Mouse (Mus musculus) liver, embryonic 12.5 days (tissue): Measurements from ENCODE around the gene Mlx. TPM values are rescaled to one million over a fixed set of nuclear protein-coding genes. Genes with fewer than 3 reads are reported as not detected.

ENCODE experiments used
- ATAC-seq: fragments of 200-750 bp; cut with Nextera tagmentation; 2 replicates; pipeline ENCODE4 v1.8.0; 2017; ENCODE audit warnings: moderate number of reproducible peaks, mild to moderate bottlenecking, moderate library complexity
- H3K27ac ChIP-seq: fragments of 300-500 bp; sonication (generic); 2 replicates; pipeline ENCODE4 v1.5.1; 2016; ENCODE audit warnings: mild to moderate bottlenecking
- H3K27me3 ChIP-seq: fragments of 300-500 bp; sonication (generic); replicated peaks from 2 replicates; pipeline ENCODE4 v1.6.1; 2016; ENCODE audit warnings: mild to moderate bottlenecking, moderate library complexity
- H3K36me3 ChIP-seq: fragments of 300-500 bp; sonication (generic); 2 replicates; pipeline ENCODE4 v1.6.1; 2016; ENCODE audit warnings: mild to moderate bottlenecking, moderate library complexity
- H3K4me1 ChIP-seq: fragments of 300-500 bp; sonication (generic); 2 replicates; pipeline ENCODE4 v1.6.1; 2016
- H3K4me2 ChIP-seq: fragments of 300-500 bp; sonication (generic); 2 replicates; pipeline ENCODE4 v1.6.1; 2016; ENCODE audit warnings: mild to moderate bottlenecking, moderate library complexity
- H3K4me3 ChIP-seq: fragments of 300-500 bp; sonication (generic); 2 replicates; pipeline ENCODE4 v1.5.1; 2016; ENCODE audit warnings: mild to moderate bottlenecking, moderate library complexity
- H3K9ac ChIP-seq: fragments of 300-500 bp; sonication (generic); 2 replicates; pipeline ENCODE4 v1.6.1; 2016; ENCODE audit warnings: mild to moderate bottlenecking, moderate library complexity
- H3K9me3 ChIP-seq: fragments of 300-500 bp; sonication (generic); replicated peaks from 2 replicates; pipeline ENCODE4 v1.6.1; 2016; ENCODE audit warnings: mild to moderate bottlenecking, moderate library complexity
- WGBS: fragments of 180-500 bp; shearing (Covaris S2); methylation state at CpG from one replicate; pipeline ENCODE4 v1.1.7; 2016; ENCODE audit not compliant: insufficient replicate concordance; 5-methylcytosine and 5-hydroxymethylcytosine counted together
- polyA plus RNA-seq: library from polyadenylated mRNA; unstranded; fragments of >200 nt; fragmentation: Nextera tagmentation; extraction: Ambion mirVana; gene quantifications from 2 replicates; pipeline ENCODE4 v1.2.1, GENCODE M21; 2016

The Mlx gene
- polyA plus RNA-seq: 34.9 and 35.7 TPM in 2 replicates

GRCm38 (mm10) chr11:101086756-101087681 lies at the start of gene Mlx:
Gene Mlx (plus strand): TSS chr11:101087277.
- Histone ChIP-seq H3K9ac (peak within 1 kb of the TSS; percentile 86), H3K4me1 (peaks cover 57% of the 10 kb centered on the region), H3K9me3 (no peaks in the 10 kb centered on the region), H3K4me3 (peak within 1 kb of the TSS; percentile 80), H3K27me3 (no peaks in the 10 kb centered on the region), H3K4me2 (peak within 1 kb of the TSS; percentile 94), H3K27ac (peak within 1 kb of the TSS; percentile 83), H3K36me3 (peaks cover 54% of the 10 kb centered on the region)
- ATAC-seq: peak; percentile 80
- WGBS: 5% methylated on average over 52 of the region's 52 CpGs

GRCm38 (mm10) chr11:101037795-101038194 lies 49.3 kb upstream of the Mlx start:
- Histone ChIP-seq H3K27me3 (no peaks in the 10 kb centered on the region), H3K36me3 (peaks cover 100% of the 10 kb centered on the region), H3K27ac (no peak overlapping the region), H3K4me1 (no peaks in the 10 kb centered on the region), H3K9ac (no peak overlapping the region), H3K9me3 (no peaks in the 10 kb centered on the region), H3K4me2 (no peak overlapping the region), H3K4me3 (no peak overlapping the region)
- 81% methylated on average over 10 of the region's 10 CpGs for WGBS
- no peak for ATAC-seq

GRCm38 (mm10) chr11:101045826-101046225 lies 41.3 kb upstream of the Mlx start:
- H3K4me2 ChIP-seq: no peak overlapping the region
- no peak overlapping the region for H3K4me3 ChIP-seq
- H3K9me3 ChIP-seq: no peaks in the 10 kb centered on the region
- H3K9ac ChIP-seq: no peak overlapping the region
- no peaks in the 10 kb centered on the region for H3K27me3 ChIP-seq
- H3K4me1 ChIP-seq: peaks cover 12% of the 10 kb centered on the region; the same call in 1 of the 2 replicates
- 84% methylated on average over 4 of the region's 4 CpGs for WGBS
- no peak overlapping the region; the same call in 1 of the 2 replicates for H3K27ac ChIP-seq
- peaks cover 100% of the 10 kb centered on the region for H3K36me3 ChIP-seq
- no peak for ATAC-seq

GRCm38 (mm10) chr11:101046440-101046839 lies 40.6 kb upstream of the Mlx start:
- Histone ChIP-seq H3K4me1 (peaks cover 12% of the 10 kb centered on the region; the same call in 1 of the 2 replicates), H3K9me3 (no peaks in the 10 kb centered on the region), H3K27me3 (no peaks in the 10 kb centered on the region), H3K27ac (no peak overlapping the region), H3K9ac (no peak overlapping the region), H3K4me2 (no peak overlapping the region), H3K36me3 (peaks cover 100% of the 10 kb centered on the region), H3K4me3 (no peak overlapping the region)
- ATAC-seq: no peak
- 44% methylated on average over 9 of the region's 9 CpGs for WGBS

- H3K27ac ChIP-seq: no peak overlapping the region
- no peak for ATAC-seq
- peaks cover 12% of the 10 kb centered on the region; the same call in 1 of the 2 replicates for H3K4me1 ChIP-seq
- WGBS: 46% methylated on average over 3 of the region's 3 CpGs
- H3K4me2 ChIP-seq: no peak overlapping the region
- H3K36me3 ChIP-seq: peaks cover 100% of the 10 kb centered on the region
- no peaks in the 10 kb centered on the region for H3K9me3 ChIP-seq
- H3K9ac ChIP-seq: no peak overlapping the region
- no peaks in the 10 kb centered on the region for H3K27me3 ChIP-seq
- H3K4me3 ChIP-seq: no peak overlapping the region
Measured at GRCm38 (mm10) chr11:101047502-101047901, 39.6 kb upstream of the Mlx start.

- Histone ChIP-seq H3K4me3 (no peak overlapping the region), H3K36me3 (peaks cover 100% of the 10 kb centered on the region), H3K4me2 (no peak overlapping the region), H3K9me3 (peaks cover 7% of the 10 kb centered on the region; the same call in 1 of the 2 replicates), H3K9ac (no peak overlapping the region), H3K27ac (no peak overlapping the region), H3K4me1 (peaks cover 23% of the 10 kb centered on the region), H3K27me3 (no peaks in the 10 kb centered on the region)
- ATAC-seq: no peak
- 88% methylated on average over 9 of the region's 9 CpGs for WGBS
Measured at GRCm38 (mm10) chr11:101050359-101050758, 36.7 kb upstream of the Mlx start.

GRCm38 (mm10) chr11:101051051-101051493 lies 36.0 kb upstream of the Mlx start:
- Histone ChIP-seq H3K9me3 (peaks cover 7% of the 10 kb centered on the region; the same call in 1 of the 2 replicates), H3K4me2 (no peak overlapping the region), H3K36me3 (peaks cover 100% of the 10 kb centered on the region), H3K4me1 (peaks cover 24% of the 10 kb centered on the region), H3K27ac (no peak overlapping the region), H3K9ac (no peak overlapping the region), H3K4me3 (no peak overlapping the region), H3K27me3 (no peaks in the 10 kb centered on the region)
- 84% methylated on average over 6 of the region's 6 CpGs for WGBS
- ATAC-seq: no peak

- Histone ChIP-seq H3K9ac (no peak overlapping the region), H3K36me3 (peaks cover 100% of the 10 kb centered on the region)
Measured at GRCm38 (mm10) chr11:101051617-101052016, 35.5 kb upstream of the Mlx start.

GRCm38 (mm10) chr11:101052751-101053473 lies 34.2 kb upstream of the Mlx start:
- no peak for ATAC-seq
- WGBS: 80% methylated on average over 10 of the region's 10 CpGs
- H3K36me3 ChIP-seq: peaks cover 100% of the 10 kb centered on the region
- H3K4me3 ChIP-seq: no peak overlapping the region
- no peak overlapping the region for H3K9ac ChIP-seq
- H3K27me3 ChIP-seq: no peaks in the 10 kb centered on the region
- H3K4me2 ChIP-seq: no peak overlapping the region
- peaks cover 35% of the 10 kb centered on the region for H3K4me1 ChIP-seq
- peak overlapping the region; percentile 28; the same call in 1 of the 2 replicates for H3K27ac ChIP-seq
- peaks cover 7% of the 10 kb centered on the region; the same call in 1 of the 2 replicates for H3K9me3 ChIP-seq

More at GRCm38 (mm10) chr11:101051617-101052016, 35.5 kb upstream of the Mlx start:
- ATAC-seq: no peak
- H3K27ac ChIP-seq: 0 out of 2 replicates have a peak overlapping the region, but pooled peaks have one; percentile 28
- H3K9me3 ChIP-seq: peaks cover 7% of the 10 kb centered on the region; the same call in 1 of the 2 replicates
- no peak overlapping the region for H3K4me2 ChIP-seq
- peaks cover 26% of the 10 kb centered on the region for H3K4me1 ChIP-seq
- H3K4me3 ChIP-seq: no peak overlapping the region
- H3K27me3 ChIP-seq: no peaks in the 10 kb centered on the region
- 84% methylated on average over 8 of the region's 8 CpGs for WGBS

- H3K4me2 ChIP-seq: no peak overlapping the region
- H3K9ac ChIP-seq: no peak overlapping the region
- H3K27ac ChIP-seq: no peak overlapping the region
- H3K27me3 ChIP-seq: no peaks in the 10 kb centered on the region
- peaks cover 100% of the 10 kb centered on the region for H3K36me3 ChIP-seq
- peaks cover 7% of the 10 kb centered on the region; the same call in 1 of the 2 replicates for H3K9me3 ChIP-seq
- no peak for ATAC-seq
- peaks cover 46% of the 10 kb centered on the region for H3K4me1 ChIP-seq
- no peak overlapping the region for H3K4me3 ChIP-seq
- WGBS: 100% methylated on average over 1 of the region's 1 CpGs
Measured at GRCm38 (mm10) chr11:101053974-101054373, 33.1 kb upstream of the Mlx start.

- H3K9me3 ChIP-seq: peaks cover 7% of the 10 kb centered on the region; the same call in 1 of the 2 replicates
- H3K4me2 ChIP-seq: no peak overlapping the region
- H3K27ac ChIP-seq: no peak overlapping the region
- peaks cover 100% of the 10 kb centered on the region for H3K36me3 ChIP-seq
- no peak for ATAC-seq
- H3K4me3 ChIP-seq: no peak overlapping the region
- peaks cover 53% of the 10 kb centered on the region for H3K4me1 ChIP-seq
- 64% methylated on average over 14 of the region's 14 CpGs for WGBS
- no peaks in the 10 kb centered on the region for H3K27me3 ChIP-seq
- H3K9ac ChIP-seq: no peak overlapping the region
Measured at GRCm38 (mm10) chr11:101055418-101055817, 31.7 kb upstream of the Mlx start.
